Mouse (Mus musculus): ENCODE data around the gene Sdccag8. TPM values are rescaled to one million over a fixed set of nuclear protein-coding genes. Genes with fewer than 3 reads are reported as not detected.

Sdccag8 gene
- polyA plus RNA-seq, 1 experiment: 13.3 TPM

DNA sequence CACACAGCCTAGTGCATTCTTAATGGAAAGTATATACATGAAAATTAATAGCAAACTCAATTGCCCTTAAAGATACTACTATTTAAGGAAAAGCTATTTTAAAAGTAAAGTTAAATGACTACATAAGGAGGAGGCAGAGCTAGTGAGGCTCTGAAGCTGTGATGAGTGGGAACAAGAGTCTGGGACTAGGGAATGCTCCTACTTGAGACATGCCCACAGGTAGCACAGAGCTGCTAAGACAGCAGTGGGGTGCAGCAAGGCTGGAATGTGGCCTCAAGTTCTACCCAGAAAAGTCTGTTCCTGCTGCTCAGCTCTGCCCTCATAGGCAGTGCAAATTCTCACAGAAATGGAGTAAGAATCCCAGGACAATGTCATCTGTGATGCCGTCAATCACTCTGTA is 216.7 kb downstream of the Sdccag8 start:
- no peak for DNase-seq
- H3K36me3 ChIP-seq (ENCODE audit: control insufficient read depth, insufficient read depth, low read length): no peaks in the 10 kb centered on the region
- TF ChIP-seq CTCF (conservative IDR thresholded peaks at IDR 0.05; ENCODE audit: insufficient read depth, insufficient read length, low read depth, low read length) (no peak), POLR2A (IDR thresholded peaks at IDR 0.05; ENCODE audit: low read depth, low read length) (no peak)
- H3K27ac ChIP-seq (ENCODE audit: insufficient read depth, low read depth, low read length): no peak overlapping the region
- WGBS: 100% methylated on average over 1 of the region's 1 CpGs
- no peaks in the 10 kb centered on the region for H3K4me1 ChIP-seq (ENCODE audit: control insufficient read depth, insufficient read depth, low read length)
- H3K4me3 ChIP-seq (ENCODE audit: insufficient read depth, low read depth, low read length): no peak overlapping the region
- H3K27me3 ChIP-seq (replicated peaks; ENCODE audit: control insufficient read depth, insufficient read depth, low read length): no peaks in the 10 kb centered on the region

DNA sequence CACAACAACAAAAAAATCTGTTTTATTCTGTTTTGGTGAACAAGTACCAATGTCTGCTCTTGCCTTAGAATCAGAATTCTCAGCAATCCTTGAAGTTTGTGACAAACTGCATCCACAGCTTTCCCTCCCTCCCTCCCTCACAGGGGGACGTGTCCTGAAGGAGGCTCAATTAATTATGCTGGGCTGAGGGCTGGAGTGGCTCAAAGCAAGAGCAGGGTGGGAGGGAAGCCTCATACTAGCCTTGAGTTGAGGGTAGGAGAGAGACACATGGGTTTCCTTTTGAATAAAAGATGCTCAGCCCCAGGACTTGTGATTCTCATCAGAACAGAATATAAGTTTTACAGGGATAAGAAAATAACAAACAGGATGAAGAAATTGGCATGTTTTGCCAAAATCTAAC is 217.8 kb downstream of the Sdccag8 start:
- no peak for DNase-seq
- no peaks in the 10 kb centered on the region for H3K36me3 ChIP-seq (ENCODE audit: control insufficient read depth, insufficient read depth, low read length)
- no peak overlapping the region for H3K27ac ChIP-seq (ENCODE audit: insufficient read depth, low read depth, low read length)
- no peak overlapping the region for H3K4me3 ChIP-seq (ENCODE audit: insufficient read depth, low read depth, low read length)
- H3K4me1 ChIP-seq (ENCODE audit: control insufficient read depth, insufficient read depth, low read length): no peaks in the 10 kb centered on the region
- no peaks in the 10 kb centered on the region for H3K27me3 ChIP-seq (replicated peaks; ENCODE audit: control insufficient read depth, insufficient read depth, low read length)
- TF ChIP-seq POLR2A (IDR thresholded peaks at IDR 0.05; ENCODE audit: low read depth, low read length): no peak
- TF ChIP-seq CTCF (conservative IDR thresholded peaks at IDR 0.05; ENCODE audit: insufficient read depth, insufficient read length, low read depth, low read length): no peak
- 47% methylated on average over 1 of the region's 1 CpGs for WGBS

DNA sequence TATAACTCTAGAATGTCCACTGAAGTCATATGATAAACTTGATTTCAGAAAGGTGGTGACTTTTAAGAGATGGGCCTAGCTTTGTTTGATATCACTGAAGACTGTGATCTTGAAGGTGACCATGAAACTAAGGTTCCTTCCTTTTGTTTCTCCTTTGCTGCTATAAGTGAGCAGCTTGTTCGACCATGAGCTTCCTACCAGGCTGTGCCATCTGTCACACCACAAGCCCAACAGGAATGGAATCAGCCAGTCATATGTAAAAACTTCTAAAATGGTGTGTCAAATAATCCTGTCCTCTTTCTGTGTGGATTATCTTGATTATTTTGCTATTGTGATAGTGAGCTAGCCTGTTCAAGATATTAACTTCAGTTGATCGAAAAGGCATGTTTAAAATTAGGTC is 221.0 kb downstream of the Sdccag8 start:
- TF ChIP-seq CTCF (conservative IDR thresholded peaks at IDR 0.05; ENCODE audit: insufficient read depth, insufficient read length, low read depth, low read length) (no peak), POLR2A (IDR thresholded peaks at IDR 0.05; ENCODE audit: low read depth, low read length) (no peak)
- no peaks in the 10 kb centered on the region for H3K27me3 ChIP-seq (replicated peaks; ENCODE audit: control insufficient read depth, insufficient read depth, low read length)
- no peak overlapping the region for H3K4me3 ChIP-seq (ENCODE audit: insufficient read depth, low read depth, low read length)
- 90% methylated on average over 2 of the region's 2 CpGs for WGBS
- H3K36me3 ChIP-seq (ENCODE audit: control insufficient read depth, insufficient read depth, low read length): no peaks in the 10 kb centered on the region
- no peak overlapping the region for H3K27ac ChIP-seq (ENCODE audit: insufficient read depth, low read depth, low read length)
- H3K4me1 ChIP-seq (ENCODE audit: control insufficient read depth, insufficient read depth, low read length): no peaks in the 10 kb centered on the region
- DNase-seq: no peak

DNA sequence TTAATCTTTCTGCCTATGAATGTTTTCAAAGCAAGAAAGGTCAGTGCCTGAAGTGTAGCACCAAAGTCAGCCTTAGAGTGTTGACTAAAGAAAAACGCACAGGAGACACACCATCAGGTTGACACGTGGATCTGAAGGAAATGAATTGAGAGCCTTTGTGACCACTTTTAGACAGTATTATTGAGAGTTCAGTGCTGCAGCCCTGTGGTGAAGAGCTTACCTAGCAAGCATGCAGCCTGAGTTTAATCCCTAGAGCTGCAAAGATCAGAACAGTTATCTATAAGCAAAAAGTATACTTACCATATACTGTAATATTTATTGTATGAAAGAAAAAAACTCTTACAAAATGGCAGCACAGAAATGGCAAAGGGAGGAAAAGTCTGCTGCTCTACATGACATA is 223.9 kb downstream of the Sdccag8 start:
- H3K4me3 ChIP-seq (ENCODE audit: insufficient read depth, low read depth, low read length): no peak overlapping the region
- no peaks in the 10 kb centered on the region for H3K36me3 ChIP-seq (ENCODE audit: control insufficient read depth, insufficient read depth, low read length)
- TF ChIP-seq POLR2A (IDR thresholded peaks at IDR 0.05; ENCODE audit: low read depth, low read length): no peak
- DNase-seq: no peak
- H3K4me1 ChIP-seq (ENCODE audit: control insufficient read depth, insufficient read depth, low read length): no peaks in the 10 kb centered on the region
- WGBS: 47% methylated on average over 2 of the region's 2 CpGs
- no peak overlapping the region for H3K27ac ChIP-seq (ENCODE audit: insufficient read depth, low read depth, low read length)
- H3K27me3 ChIP-seq (replicated peaks; ENCODE audit: control insufficient read depth, insufficient read depth, low read length): no peaks in the 10 kb centered on the region

DNA sequence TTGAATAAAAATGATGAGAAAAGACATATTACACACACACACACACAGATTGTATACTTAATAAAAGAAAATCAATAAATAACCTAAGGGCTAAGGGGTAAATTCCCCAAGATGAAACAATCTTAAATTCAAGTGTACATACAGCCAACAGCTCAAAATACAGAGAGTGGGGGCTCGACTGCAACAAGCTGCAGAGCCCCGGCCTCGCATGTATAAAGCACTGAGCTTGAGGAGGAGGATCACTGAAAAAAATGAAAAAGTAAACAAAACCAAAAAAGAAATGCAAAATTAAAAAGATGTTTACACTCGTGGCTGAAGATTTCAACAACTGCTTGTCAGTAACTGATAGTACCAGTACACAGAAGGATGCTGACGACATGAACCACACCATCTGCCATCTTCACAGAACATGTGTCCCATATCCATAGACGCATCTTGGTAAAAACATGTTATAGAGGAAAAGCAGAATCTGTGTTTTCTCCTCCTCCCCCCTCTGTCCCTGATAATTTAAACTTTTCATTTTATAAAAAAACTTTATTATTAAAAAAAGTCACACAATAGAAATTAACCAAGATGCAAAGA is 224.7 kb downstream of the Sdccag8 start:
- TF ChIP-seq CTCF (conservative IDR thresholded peaks at IDR 0.05; ENCODE audit: insufficient read depth, insufficient read length, low read depth, low read length) (no peak), POLR2A (IDR thresholded peaks at IDR 0.05; ENCODE audit: low read depth, low read length) (no peak)
- Histone ChIP-seq H3K4me3 (ENCODE audit: insufficient read depth, low read depth, low read length) (no peak overlapping the region), H3K36me3 (ENCODE audit: control insufficient read depth, insufficient read depth, low read length) (no peaks in the 10 kb centered on the region), H3K27ac (ENCODE audit: insufficient read depth, low read depth, low read length) (no peak overlapping the region), H3K27me3 (replicated peaks; ENCODE audit: control insufficient read depth, insufficient read depth, low read length) (no peaks in the 10 kb centered on the region), H3K4me1 (ENCODE audit: control insufficient read depth, insufficient read depth, low read length) (no peaks in the 10 kb centered on the region)
- 86% methylated on average over 6 of the region's 6 CpGs for WGBS
- DNase-seq: no peak

DNA sequence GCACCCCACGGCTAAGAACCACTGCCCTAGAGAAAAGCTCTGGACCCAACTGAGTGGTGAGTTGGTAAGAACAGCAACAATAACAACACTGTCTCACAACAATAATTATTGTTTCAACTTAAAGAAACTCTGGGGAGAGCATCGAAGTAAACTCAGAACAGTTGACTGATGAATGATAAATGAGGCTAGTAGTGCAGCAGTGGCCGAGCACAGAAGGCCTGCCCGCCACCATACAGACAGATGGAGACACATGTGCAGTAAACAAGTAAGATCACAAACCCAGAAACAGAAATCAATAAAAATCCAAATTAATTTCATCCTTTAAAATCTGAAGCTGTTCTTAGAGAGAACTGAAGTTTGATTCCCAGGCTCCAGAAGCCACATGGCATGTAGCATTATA is 225.6 kb downstream of the Sdccag8 start:
- no peak for DNase-seq
- no peak overlapping the region for H3K27ac ChIP-seq (ENCODE audit: insufficient read depth, low read depth, low read length)
- TF ChIP-seq CTCF (conservative IDR thresholded peaks at IDR 0.05; ENCODE audit: insufficient read depth, insufficient read length, low read depth, low read length): no peak
- no peak for TF ChIP-seq POLR2A (IDR thresholded peaks at IDR 0.05; ENCODE audit: low read depth, low read length)
- H3K4me1 ChIP-seq (ENCODE audit: control insufficient read depth, insufficient read depth, low read length): no peaks in the 10 kb centered on the region
- H3K27me3 ChIP-seq (replicated peaks; ENCODE audit: control insufficient read depth, insufficient read depth, low read length): no peaks in the 10 kb centered on the region
- H3K4me3 ChIP-seq (ENCODE audit: insufficient read depth, low read depth, low read length): no peak overlapping the region
- no peaks in the 10 kb centered on the region for H3K36me3 ChIP-seq (ENCODE audit: control insufficient read depth, insufficient read depth, low read length)
- WGBS: 55% methylated on average over 4 of the region's 4 CpGs

DNA sequence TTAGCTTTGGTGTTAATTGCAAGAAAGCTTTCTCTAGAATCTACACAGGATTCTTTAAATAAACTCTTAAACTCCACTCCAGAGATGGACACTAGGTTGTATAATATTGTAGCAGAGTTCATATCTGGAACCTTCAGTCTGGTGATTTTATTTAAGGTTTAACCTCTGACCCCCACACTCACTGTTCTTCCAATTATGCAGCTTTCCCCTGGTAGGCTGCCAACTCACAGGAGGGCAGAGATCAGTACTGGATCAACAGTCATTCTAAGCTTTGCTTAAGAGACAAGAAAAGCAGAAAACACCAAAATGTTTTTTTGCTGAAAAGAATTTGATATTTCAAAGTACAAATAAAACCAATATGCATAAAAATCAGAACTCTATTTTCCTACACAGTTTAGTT is 231.4 kb downstream of the Sdccag8 start:
- no peaks in the 10 kb centered on the region for H3K27me3 ChIP-seq (replicated peaks; ENCODE audit: control insufficient read depth, insufficient read depth, low read length)
- no peak overlapping the region for H3K4me3 ChIP-seq (ENCODE audit: insufficient read depth, low read depth, low read length)
- no peak for TF ChIP-seq CTCF (conservative IDR thresholded peaks at IDR 0.05; ENCODE audit: insufficient read depth, insufficient read length, low read depth, low read length)
- no peak overlapping the region for H3K27ac ChIP-seq (ENCODE audit: insufficient read depth, low read depth, low read length)
- H3K4me1 ChIP-seq (ENCODE audit: control insufficient read depth, insufficient read depth, low read length): no peaks in the 10 kb centered on the region
- DNase-seq: peak; percentile 94
- no peaks in the 10 kb centered on the region for H3K36me3 ChIP-seq (ENCODE audit: control insufficient read depth, insufficient read depth, low read length)

DNA sequence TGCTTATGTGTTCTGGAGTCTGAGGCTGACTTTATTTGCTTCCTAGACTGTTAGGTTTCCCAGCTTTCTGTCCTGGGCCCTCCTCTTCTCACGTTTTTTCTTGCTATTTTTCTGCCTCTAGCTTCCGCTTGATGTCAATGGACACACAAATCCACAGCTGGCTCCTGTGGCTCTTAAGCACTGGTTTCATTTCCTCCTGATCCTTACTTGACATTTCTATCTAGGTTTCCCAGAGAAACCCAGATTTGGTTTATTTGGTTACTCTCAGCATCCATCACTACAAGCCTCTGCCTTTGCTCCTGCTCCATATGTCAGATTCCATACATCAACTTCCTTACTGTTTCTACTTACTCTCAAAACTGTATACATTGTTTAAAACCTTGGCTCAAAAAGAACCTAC is 232.5 kb downstream of the Sdccag8 start:
- Histone ChIP-seq H3K27me3 (replicated peaks; ENCODE audit: control insufficient read depth, insufficient read depth, low read length) (no peaks in the 10 kb centered on the region), H3K4me3 (ENCODE audit: insufficient read depth, low read depth, low read length) (no peak overlapping the region), H3K4me1 (ENCODE audit: control insufficient read depth, insufficient read depth, low read length) (no peaks in the 10 kb centered on the region), H3K36me3 (ENCODE audit: control insufficient read depth, insufficient read depth, low read length) (no peaks in the 10 kb centered on the region), H3K27ac (ENCODE audit: insufficient read depth, low read depth, low read length) (no peak overlapping the region)
- 77% methylated on average over 2 of the region's 2 CpGs for WGBS
- no peak for TF ChIP-seq CTCF (conservative IDR thresholded peaks at IDR 0.05; ENCODE audit: insufficient read depth, insufficient read length, low read depth, low read length)
- no peak for TF ChIP-seq POLR2A (IDR thresholded peaks at IDR 0.05; ENCODE audit: low read depth, low read length)
- DNase-seq: no peak
